Mouse (Mus musculus) left cerebral cortex, postnatal 4 days (tissue): ENCODE results near the gene Arhgef3. TPM values are rescaled to one million over a fixed set of nuclear protein-coding genes. Genes with fewer than 3 reads are reported as not detected.

Experiments
- DNase-seq: peaks from one replicate; pipeline ENCODE4 v3.0.0-alpha.2; 2022
- intact Hi-C: fragments of 180-260 bp; cut with DNase I; formaldehyde crosslinking; loops from one replicate; pipeline ENCODE4 v1.15.1; 2025
- total RNA-seq, 2 experiments: library from RNA; stranded (reverse); gene quantifications; 2 replicates each; pipeline ENCODE4 v1.2.3; 2021

Arhgef3 gene
- total RNA-seq, 2 experiments from 2014 or later, result 20.1 to 20.9 TPM

GRCm38 (mm10) chr14:27352470-27352869 lies 237.8 kb downstream of the Arhgef3 start:
- intact Hi-C loops, result no loop called here
- DNase-seq, result no peak

- DNase-seq, result no peak
- intact Hi-C loops, result no loop called here
These were observed 240.5 kb downstream of the Arhgef3 start for GRCm38 (mm10) chr14:27355151-27355550.

GRCm38 (mm10) chr14:27355937-27356336 lies 241.2 kb downstream of the Arhgef3 start:
- intact Hi-C loops, result no loop called here

GRCm38 (mm10) chr14:27357139-27357538 lies 242.4 kb downstream of the Arhgef3 start:
- DNase-seq, result no peak
- intact Hi-C loops, result no loop called here

More at GRCm38 (mm10) chr14:27355937-27356336, 241.2 kb downstream of the Arhgef3 start:
- DNase-seq, result no peak

- no peak for DNase-seq
- intact Hi-C loops, result no loop called here
These were observed 243.5 kb downstream of the Arhgef3 start for GRCm38 (mm10) chr14:27358202-27358601.

- intact Hi-C loops, result no loop called here
- no peak for DNase-seq
These were observed 246.2 kb downstream of the Arhgef3 start for GRCm38 (mm10) chr14:27360849-27361248.

- DNase-seq, result no peak
- intact Hi-C loops, result no loop called here
These were observed 246.8 kb downstream of the Arhgef3 start for GRCm38 (mm10) chr14:27361514-27361913.

- intact Hi-C loops, result no loop called here
- DNase-seq, result no peak
These were observed 250.1 kb downstream of the Arhgef3 start for GRCm38 (mm10) chr14:27364668-27365257.

- peak; percentile 7 for DNase-seq
- intact Hi-C loops, result no loop called here
These were observed 252.5 kb downstream of the Arhgef3 start for GRCm38 (mm10) chr14:27367117-27367711.

- no peak for DNase-seq
- intact Hi-C loops, result no loop called here
These were observed 253.9 kb downstream of the Arhgef3 start for GRCm38 (mm10) chr14:27368619-27369018.

GRCm38 (mm10) chr14:27369503-27369902 lies 254.8 kb downstream of the Arhgef3 start:
- intact Hi-C loops, result no loop called here
- DNase-seq, result no peak

- intact Hi-C loops, result no loop called here
- no peak for DNase-seq
These were observed 257.0 kb downstream of the Arhgef3 start for GRCm38 (mm10) chr14:27371669-27372076.

GRCm38 (mm10) chr14:27373498-27373897 lies 258.8 kb downstream of the Arhgef3 start:
- no peak for DNase-seq
- intact Hi-C loops, result no loop called here

GRCm38 (mm10) chr14:27376115-27376648 lies 261.5 kb downstream of the Arhgef3 start:
- intact Hi-C loops, result no loop called here
- no peak for DNase-seq

- DNase-seq, result no peak
- intact Hi-C loops, result no loop called here
These were observed 264.0 kb downstream of the Arhgef3 start for GRCm38 (mm10) chr14:27378669-27379068.

GRCm38 (mm10) chr14:27379404-27379803 lies 264.7 kb downstream of the Arhgef3 start:
- intact Hi-C loops, result no loop called here
- DNase-seq, result no peak

- no peak for DNase-seq
- intact Hi-C loops, result no loop called here
These were observed 266.8 kb downstream of the Arhgef3 start for GRCm38 (mm10) chr14:27381459-27381858.

GRCm38 (mm10) chr14:27383321-27383830 lies 268.7 kb downstream of the Arhgef3 start:
- DNase-seq, result no peak
- intact Hi-C loops, result no loop called here

GRCm38 (mm10) chr14:27384143-27384542 lies 269.4 kb downstream of the Arhgef3 start:
- intact Hi-C loops, result no loop called here

GRCm38 (mm10) chr14:27388616-27389015 lies 273.9 kb downstream of the Arhgef3 start:
- intact Hi-C loops, result no loop called here

More at GRCm38 (mm10) chr14:27384143-27384542, 269.4 kb downstream of the Arhgef3 start:
- DNase-seq, result no peak

GRCm38 (mm10) chr14:27389722-27390121 lies 275.0 kb downstream of the Arhgef3 start:
- intact Hi-C loops, result no loop called here
- DNase-seq, result no peak

More at GRCm38 (mm10) chr14:27388616-27389015, 273.9 kb downstream of the Arhgef3 start:
- no peak for DNase-seq

GRCm38 (mm10) chr14:27390663-27391062 lies 276.0 kb downstream of the Arhgef3 start:
- DNase-seq, result no peak
- intact Hi-C loops, result no loop called here
